Mouse (Mus musculus): ENCODE results near the gene Ccdc69. TPM values are rescaled to one million over a fixed set of nuclear protein-coding genes. Genes with fewer than 3 reads are reported as not detected.
"Not testable (repeated sequence)": the region's sequence is repeated elsewhere in the genome, so short reads cannot be mapped to it uniquely, and the experiment has no call there.

Gene Ccdc69
- polyA plus RNA-seq, 1 experiment from 2014 or later, result 0.88 TPM

GRCm38 (mm10) chr11:55113861-55114250, 35.9 kb upstream of the Ccdc69 start:
- not testable (repeated sequence) for H3K9me3 ChIP-seq (ENCODE audit: control insufficient read depth, low read length); H3K4me2 ChIP-seq (ENCODE audit: low read depth, severe bottlenecking); H3K36me3 ChIP-seq (ENCODE audit: control insufficient read depth, insufficient read depth, low read length); DNase-seq (ENCODE audit: low spot score); H3K9ac ChIP-seq (ENCODE audit: low read length); H3K4me3 ChIP-seq (ENCODE audit: low read depth, low read length); H3K4me1 ChIP-seq (ENCODE audit: control insufficient read depth, insufficient read depth, low read length); H3K27me3 ChIP-seq (ENCODE audit: control insufficient read depth, insufficient read depth, low read length); H3K27ac ChIP-seq (replicated peaks; ENCODE audit: low read depth, low read length); ATAC-seq (ENCODE audit: insufficient number of reproducible peaks, low FRiP score, low TSS enrichment, low read depth)
- 36% methylated on average over 4 of the region's 4 CpGs for WGBS

GRCm38 (mm10) chr11:55113209-55113860, 35.4 kb upstream of the Ccdc69 start:
- no peak for ATAC-seq (ENCODE audit: insufficient number of reproducible peaks, low FRiP score, low TSS enrichment, low read depth)
- no peaks in the 10 kb centered on the region; the same call in 1 of the 2 replicates for H3K36me3 ChIP-seq (ENCODE audit: control insufficient read depth, insufficient read depth, low read length)
- DNase-seq (ENCODE audit: low spot score), result no peak
- H3K27me3 ChIP-seq (ENCODE audit: control insufficient read depth, insufficient read depth, low read length), result no peaks in the 10 kb centered on the region
- H3K4me1 ChIP-seq (ENCODE audit: control insufficient read depth, insufficient read depth, low read length), result no peaks in the 10 kb centered on the region
- H3K9ac ChIP-seq (ENCODE audit: low read length), result no peak overlapping the region
- H3K9me3 ChIP-seq (ENCODE audit: control insufficient read depth, low read length), result no peaks in the 10 kb centered on the region
- no peak overlapping the region for H3K4me2 ChIP-seq (ENCODE audit: low read depth, severe bottlenecking)
- WGBS, result 60% methylated on average over 7 of the region's 7 CpGs
- H3K27ac ChIP-seq (replicated peaks; ENCODE audit: low read depth, low read length), result no peak overlapping the region
- no peak overlapping the region for H3K4me3 ChIP-seq (ENCODE audit: low read depth, low read length)

- DNase-seq (ENCODE audit: low spot score) (no peak), ATAC-seq (ENCODE audit: insufficient number of reproducible peaks, low FRiP score, low TSS enrichment, low read depth) (no peak)
- Histone ChIP-seq H3K4me3 (ENCODE audit: low read depth, low read length) (no peak overlapping the region), H3K9ac (ENCODE audit: low read length) (no peak overlapping the region), H3K4me1 (ENCODE audit: control insufficient read depth, insufficient read depth, low read length) (no peaks in the 10 kb centered on the region), H3K27ac (replicated peaks; ENCODE audit: low read depth, low read length) (no peak overlapping the region), H3K36me3 (ENCODE audit: control insufficient read depth, insufficient read depth, low read length) (no peaks in the 10 kb centered on the region; the same call in 1 of the 2 replicates), H3K9me3 (ENCODE audit: control insufficient read depth, low read length) (no peaks in the 10 kb centered on the region), H3K27me3 (ENCODE audit: control insufficient read depth, insufficient read depth, low read length) (no peaks in the 10 kb centered on the region), H3K4me2 (ENCODE audit: low read depth, severe bottlenecking) (no peak overlapping the region)
- WGBS, result 80% methylated on average over 7 of the region's 7 CpGs
Measured at GRCm38 (mm10) chr11:55110566-55111169, 32.7 kb upstream of the Ccdc69 start.

GRCm38 (mm10) chr11:55109521-55110300, 31.8 kb upstream of the Ccdc69 start:
- no peak for ATAC-seq (ENCODE audit: insufficient number of reproducible peaks, low FRiP score, low TSS enrichment, low read depth)
- Histone ChIP-seq H3K27ac (replicated peaks; ENCODE audit: low read depth, low read length) (no peak overlapping the region), H3K9ac (ENCODE audit: low read length) (no peak overlapping the region), H3K4me2 (ENCODE audit: low read depth, severe bottlenecking) (no peak overlapping the region), H3K9me3 (ENCODE audit: control insufficient read depth, low read length) (no peaks in the 10 kb centered on the region), H3K27me3 (ENCODE audit: control insufficient read depth, insufficient read depth, low read length) (no peaks in the 10 kb centered on the region), H3K4me3 (ENCODE audit: low read depth, low read length) (no peak overlapping the region), H3K4me1 (ENCODE audit: control insufficient read depth, insufficient read depth, low read length) (no peaks in the 10 kb centered on the region), H3K36me3 (ENCODE audit: control insufficient read depth, insufficient read depth, low read length) (no peaks in the 10 kb centered on the region; the same call in 1 of the 2 replicates)
- DNase-seq (ENCODE audit: low spot score), result no peak
- WGBS, result 92% methylated on average over 7 of the region's 7 CpGs

- Histone ChIP-seq H3K27me3 (ENCODE audit: control insufficient read depth, insufficient read depth, low read length) (no peaks in the 10 kb centered on the region), H3K36me3 (ENCODE audit: control insufficient read depth, insufficient read depth, low read length) (no peaks in the 10 kb centered on the region; the same call in 1 of the 2 replicates), H3K27ac (replicated peaks; ENCODE audit: low read depth, low read length) (no peak overlapping the region), H3K9ac (ENCODE audit: low read length) (no peak overlapping the region), H3K4me2 (ENCODE audit: low read depth, severe bottlenecking) (no peak overlapping the region), H3K4me3 (ENCODE audit: low read depth, low read length) (no peak overlapping the region), H3K9me3 (ENCODE audit: control insufficient read depth, low read length) (no peaks in the 10 kb centered on the region), H3K4me1 (ENCODE audit: control insufficient read depth, insufficient read depth, low read length) (no peaks in the 10 kb centered on the region)
- DNase-seq (ENCODE audit: low spot score) (no peak), ATAC-seq (ENCODE audit: insufficient number of reproducible peaks, low FRiP score, low TSS enrichment, low read depth) (no peak)
- 83% methylated on average over 1 of the region's 1 CpGs for WGBS
Measured at GRCm38 (mm10) chr11:55106636-55107035, 28.7 kb upstream of the Ccdc69 start.

GRCm38 (mm10) chr11:55105389-55105788, 27.5 kb upstream of the Ccdc69 start:
- Histone ChIP-seq H3K4me1 (ENCODE audit: control insufficient read depth, insufficient read depth, low read length) (no peaks in the 10 kb centered on the region), H3K9me3 (ENCODE audit: control insufficient read depth, low read length) (no peaks in the 10 kb centered on the region), H3K27me3 (ENCODE audit: control insufficient read depth, insufficient read depth, low read length) (no peaks in the 10 kb centered on the region), H3K27ac (replicated peaks; ENCODE audit: low read depth, low read length) (no peak overlapping the region), H3K9ac (ENCODE audit: low read length) (no peak overlapping the region), H3K36me3 (ENCODE audit: control insufficient read depth, insufficient read depth, low read length) (no peaks in the 10 kb centered on the region; the same call in 1 of the 2 replicates), H3K4me2 (ENCODE audit: low read depth, severe bottlenecking) (no peak overlapping the region), H3K4me3 (ENCODE audit: low read depth, low read length) (no peak overlapping the region)
- no peak for ATAC-seq (ENCODE audit: insufficient number of reproducible peaks, low FRiP score, low TSS enrichment, low read depth)
- WGBS, result 84% methylated on average over 4 of the region's 4 CpGs
- no peak for DNase-seq (ENCODE audit: low spot score)

- Histone ChIP-seq H3K4me1 (ENCODE audit: control insufficient read depth, insufficient read depth, low read length) (no peaks in the 10 kb centered on the region), H3K9me3 (ENCODE audit: control insufficient read depth, low read length) (no peaks in the 10 kb centered on the region), H3K4me3 (ENCODE audit: low read depth, low read length) (no peak overlapping the region), H3K27me3 (ENCODE audit: control insufficient read depth, insufficient read depth, low read length) (no peaks in the 10 kb centered on the region), H3K36me3 (ENCODE audit: control insufficient read depth, insufficient read depth, low read length) (no peaks in the 10 kb centered on the region), H3K4me2 (ENCODE audit: low read depth, severe bottlenecking) (no peak overlapping the region), H3K27ac (replicated peaks; ENCODE audit: low read depth, low read length) (no peak overlapping the region), H3K9ac (ENCODE audit: low read length) (no peak overlapping the region)
- WGBS, result 91% methylated on average over 3 of the region's 3 CpGs
- ATAC-seq (ENCODE audit: insufficient number of reproducible peaks, low FRiP score, low TSS enrichment, low read depth) (no peak), DNase-seq (ENCODE audit: low spot score) (no peak)
Measured at GRCm38 (mm10) chr11:55103229-55103628, 25.3 kb upstream of the Ccdc69 start.

GRCm38 (mm10) chr11:55102015-55102414, 24.1 kb upstream of the Ccdc69 start:
- ATAC-seq (ENCODE audit: insufficient number of reproducible peaks, low FRiP score, low TSS enrichment, low read depth) (no peak), DNase-seq (ENCODE audit: low spot score) (no peak)
- H3K9me3 ChIP-seq (ENCODE audit: control insufficient read depth, low read length), result no peaks in the 10 kb centered on the region
- H3K9ac ChIP-seq (ENCODE audit: low read length), result no peak overlapping the region
- no peaks in the 10 kb centered on the region for H3K36me3 ChIP-seq (ENCODE audit: control insufficient read depth, insufficient read depth, low read length)
- H3K4me3 ChIP-seq (ENCODE audit: low read depth, low read length), result no peak overlapping the region
- no peak overlapping the region for H3K4me2 ChIP-seq (ENCODE audit: low read depth, severe bottlenecking)
- no peak overlapping the region for H3K27ac ChIP-seq (replicated peaks; ENCODE audit: low read depth, low read length)
- H3K27me3 ChIP-seq (ENCODE audit: control insufficient read depth, insufficient read depth, low read length), result no peaks in the 10 kb centered on the region
- 86% methylated on average over 3 of the region's 3 CpGs for WGBS
- H3K4me1 ChIP-seq (ENCODE audit: control insufficient read depth, insufficient read depth, low read length), result 0 out of 2 replicates have a peak, but pooled peaks cover 2% of the 10 kb centered on the region
